Mouse (Mus musculus): ENCODE results near the gene Susd6.

The Susd6 gene

GRCm38 (mm10) chr12:80837614-80838013, 47.3 kb downstream of the Susd6 start:
- DNase-seq (ENCODE audit: low read depth, low spot score) = no peak

GRCm38 (mm10) chr12:80838271-80838670, 48.0 kb downstream of the Susd6 start:
- no peak for DNase-seq (ENCODE audit: low read depth, low spot score)

DNA sequence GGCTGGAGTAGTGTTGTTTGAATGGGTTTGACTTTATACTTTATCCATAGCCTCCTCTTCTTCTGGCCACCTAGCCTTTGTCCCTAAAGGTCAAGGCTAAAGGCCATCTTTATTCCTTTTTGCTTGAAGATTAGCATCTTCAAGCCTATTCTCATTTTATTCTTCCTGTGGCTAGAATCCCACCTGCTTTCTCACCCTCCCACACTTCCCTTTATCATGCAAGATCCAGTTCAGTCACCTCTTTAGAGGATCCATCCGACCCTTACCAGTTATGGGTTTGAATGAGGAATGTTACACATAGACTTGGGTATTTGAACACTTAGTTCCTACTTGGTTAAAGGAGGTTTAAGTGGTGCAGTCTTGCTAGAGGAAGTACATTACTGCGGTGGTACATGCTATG, 48.5 kb downstream of the Susd6 start:
- no peak for DNase-seq (ENCODE audit: low read depth, low spot score)

- DNase-seq (ENCODE audit: low read depth, low spot score) = no peak
Observed at GRCm38 (mm10) chr12:80839631-80840030, 49.3 kb downstream of the Susd6 start.

DNA sequence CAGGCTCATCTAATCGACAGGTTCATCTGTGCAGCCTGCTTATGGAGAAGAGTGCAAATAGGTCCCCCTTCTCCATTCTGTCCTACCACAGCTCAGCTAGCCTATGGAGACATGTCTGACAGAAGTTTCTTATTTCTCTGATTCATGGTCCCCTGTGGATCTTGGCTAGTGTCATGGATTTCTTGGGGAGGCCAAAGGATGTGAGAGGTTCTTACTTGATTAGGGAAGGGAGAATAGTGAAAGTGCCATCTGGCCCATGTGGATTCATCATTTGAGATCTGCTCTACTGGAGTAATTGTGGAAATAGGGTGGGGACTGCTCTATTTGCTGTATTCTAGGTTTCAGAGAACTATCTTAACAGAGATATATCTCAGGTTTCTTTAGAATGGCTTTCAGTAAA, 51.3 kb downstream of the Susd6 start:
- no peak for DNase-seq (ENCODE audit: low read depth, low spot score)

- no peak for DNase-seq (ENCODE audit: low read depth, low spot score)
Observed at GRCm38 (mm10) chr12:80842609-80843008, 52.3 kb downstream of the Susd6 start.

- no peak for DNase-seq (ENCODE audit: low read depth, low spot score)
Observed at GRCm38 (mm10) chr12:80843236-80843635, 52.9 kb downstream of the Susd6 start.

- no peak for DNase-seq (ENCODE audit: low read depth, low spot score)
Observed at GRCm38 (mm10) chr12:80843651-80844444, 53.5 kb downstream of the Susd6 start.

GRCm38 (mm10) chr12:80845901-80846300, 55.6 kb downstream of the Susd6 start:
- no peak for DNase-seq (ENCODE audit: low read depth, low spot score)

DNA sequence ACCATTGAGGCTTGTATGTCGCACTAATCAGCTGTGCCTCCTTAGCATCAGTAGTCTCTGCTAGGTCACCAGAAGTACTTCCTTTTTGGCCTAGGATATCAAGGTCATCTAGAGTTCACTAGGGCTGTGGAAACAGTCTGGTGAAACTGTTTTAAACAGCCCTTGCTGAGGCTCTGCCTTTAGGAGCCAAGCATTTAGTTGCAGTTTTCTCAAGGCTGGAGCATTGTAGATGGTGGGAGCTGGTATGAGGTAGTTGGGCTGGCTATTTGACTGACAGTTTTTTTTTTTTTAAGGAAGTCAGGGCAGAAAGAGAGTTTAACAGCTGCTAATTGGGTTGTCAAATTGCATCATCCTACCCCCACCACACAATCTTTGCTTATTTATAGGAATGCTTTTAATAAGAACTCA, 56.6 kb downstream of the Susd6 start:
- DNase-seq (ENCODE audit: low read depth, low spot score) = no peak

DNA sequence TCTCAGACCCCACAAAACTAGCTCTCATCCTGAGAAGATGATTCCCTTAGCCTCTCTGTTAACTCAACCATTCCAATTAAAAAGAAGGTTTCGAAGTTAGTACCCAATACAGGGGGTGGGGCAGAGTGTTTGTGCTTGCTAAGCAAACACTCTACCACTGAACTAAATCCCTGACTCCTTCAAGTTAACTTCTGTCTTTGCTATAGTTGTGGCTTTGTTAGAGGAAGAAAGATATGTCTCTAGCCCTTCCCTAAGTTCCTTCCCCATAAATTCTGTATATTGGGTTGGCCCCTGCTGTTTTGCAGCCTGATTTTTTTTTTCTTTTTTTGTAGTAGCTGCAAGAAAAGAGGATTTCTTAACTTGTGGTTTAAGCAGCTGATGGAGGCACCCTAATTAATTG, 61.7 kb downstream of the Susd6 start:
- no peak for DNase-seq (ENCODE audit: low read depth, low spot score)

GRCm38 (mm10) chr12:80853737-80854136, 63.4 kb downstream of the Susd6 start:
- no peak for DNase-seq (ENCODE audit: low read depth, low spot score)

- DNase-seq (ENCODE audit: low read depth, low spot score) = no peak
Observed at GRCm38 (mm10) chr12:80854671-80855070, 64.4 kb downstream of the Susd6 start.

DNA sequence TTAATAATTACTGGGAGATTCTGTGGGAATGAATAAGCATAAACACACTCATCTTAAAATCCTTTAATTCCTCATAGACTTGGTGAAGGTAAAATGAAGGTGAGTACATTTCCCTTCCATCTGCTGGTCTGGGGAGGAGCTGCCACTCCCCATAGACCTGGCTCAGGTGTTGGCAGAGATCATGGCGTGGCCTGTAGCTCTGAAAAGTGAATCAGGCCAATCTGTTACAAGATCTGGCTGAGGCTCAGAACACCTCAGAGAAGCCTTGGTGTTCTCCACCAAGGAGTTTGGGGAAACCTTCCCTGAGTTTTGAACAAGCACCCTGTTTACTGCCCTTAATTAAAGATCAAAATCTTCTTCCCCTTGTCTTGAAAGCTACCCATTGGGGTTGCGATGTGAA, 64.8 kb downstream of the Susd6 start:
- DNase-seq (ENCODE audit: low read depth, low spot score) = no peak

GRCm38 (mm10) chr12:80855581-80855980, 65.3 kb downstream of the Susd6 start:
- DNase-seq (ENCODE audit: low read depth, low spot score) = no peak

DNA sequence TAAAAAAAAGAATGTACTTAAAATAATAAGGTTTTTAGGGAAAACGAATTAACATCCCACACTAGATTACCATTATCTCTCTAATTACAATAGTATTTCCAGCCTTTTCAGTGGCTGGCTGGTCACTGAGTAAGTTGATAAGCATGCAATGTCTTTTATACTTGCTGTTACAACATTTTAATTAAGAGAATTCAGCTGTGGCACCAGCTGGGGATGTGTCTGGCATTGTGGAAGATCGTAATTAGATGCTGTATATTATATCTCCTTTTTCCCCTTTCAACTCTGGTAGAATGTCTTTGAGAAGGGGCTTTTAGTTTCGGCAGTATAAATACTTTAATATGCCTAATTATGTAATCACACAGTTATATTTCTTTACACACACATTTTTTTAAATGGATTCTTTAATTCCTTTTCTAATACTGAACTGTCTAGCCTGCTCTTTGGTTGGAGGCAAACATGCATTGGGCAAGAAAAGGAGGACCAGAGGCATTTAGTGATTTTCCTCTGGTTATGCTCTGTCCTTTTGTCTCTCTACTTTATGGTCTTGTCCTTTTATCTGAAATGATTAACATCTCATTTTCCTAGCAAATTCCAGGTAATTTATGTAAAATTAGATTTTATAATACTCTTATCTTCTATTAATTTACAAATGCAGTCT, 67.5 kb downstream of the Susd6 start:
- DNase-seq (ENCODE audit: low read depth, low spot score) = no peak

GRCm38 (mm10) chr12:80858307-80858706, 68.0 kb downstream of the Susd6 start:
- DNase-seq (ENCODE audit: low read depth, low spot score) = no peak

DNA sequence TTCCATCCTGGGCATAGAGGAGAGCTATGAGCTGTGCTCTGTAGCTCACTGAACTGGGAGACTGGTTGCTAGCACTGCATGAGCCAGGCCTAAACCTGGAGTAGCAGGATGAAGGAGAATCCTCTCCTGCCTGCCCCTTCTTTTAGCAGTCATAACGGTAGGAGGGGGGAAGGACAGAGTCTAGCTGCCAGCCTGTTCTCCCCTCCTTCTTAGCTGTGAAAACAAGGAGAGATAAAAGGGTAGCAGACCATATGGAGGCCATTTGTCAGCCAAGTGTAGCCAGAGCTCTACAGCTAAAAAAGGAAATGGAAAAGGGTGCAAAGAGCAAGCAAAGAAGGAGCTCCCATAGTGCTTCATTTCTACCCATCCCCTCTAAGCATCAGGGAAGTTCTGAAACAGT, 71.6 kb downstream of the Susd6 start:
- DNase-seq (ENCODE audit: low read depth, low spot score) = no peak

DNA sequence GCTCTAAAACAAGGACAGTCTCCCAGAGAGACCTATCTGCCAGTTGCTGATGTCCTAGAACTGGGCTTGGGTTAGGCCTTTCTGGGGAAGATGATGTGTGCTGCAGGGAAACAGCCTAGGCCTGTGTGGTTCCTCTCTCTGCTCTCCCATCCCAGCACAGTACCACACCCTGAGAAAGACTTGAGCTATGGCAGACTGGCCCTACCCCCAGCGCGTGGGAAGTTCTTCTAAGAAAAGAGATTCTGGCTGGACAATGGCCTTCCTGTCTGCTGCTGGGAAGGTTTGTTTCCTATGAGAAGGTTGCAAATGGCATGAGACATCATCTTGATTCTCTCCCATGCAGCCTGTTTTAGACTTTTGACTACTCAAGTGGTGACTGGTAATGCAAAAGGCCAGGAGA, 73.1 kb downstream of the Susd6 start:
- DNase-seq (ENCODE audit: low read depth, low spot score) = no peak

- no peak for DNase-seq (ENCODE audit: low read depth, low spot score)
Observed at GRCm38 (mm10) chr12:80865175-80865574, 74.9 kb downstream of the Susd6 start.

DNA sequence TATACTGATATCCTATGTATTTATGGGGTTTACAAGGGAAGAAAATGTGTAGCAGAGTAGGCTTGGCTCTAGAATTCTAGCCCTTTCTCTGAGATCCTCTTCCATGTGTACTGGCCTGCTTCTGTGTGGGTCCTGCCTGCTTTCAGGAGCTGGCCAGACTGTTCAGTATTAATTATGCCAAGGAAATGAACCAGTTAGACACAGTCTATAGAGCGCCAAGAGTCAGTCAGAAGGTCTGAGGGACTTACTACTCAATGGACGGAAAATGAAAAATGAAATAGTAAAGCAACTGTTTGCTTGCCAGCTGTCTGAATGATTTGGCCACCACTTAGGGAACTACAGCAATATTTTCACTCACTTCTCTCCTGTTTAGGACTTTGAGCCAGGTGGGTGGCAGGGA, 75.7 kb downstream of the Susd6 start:
- no peak for DNase-seq (ENCODE audit: low read depth, low spot score)

DNA sequence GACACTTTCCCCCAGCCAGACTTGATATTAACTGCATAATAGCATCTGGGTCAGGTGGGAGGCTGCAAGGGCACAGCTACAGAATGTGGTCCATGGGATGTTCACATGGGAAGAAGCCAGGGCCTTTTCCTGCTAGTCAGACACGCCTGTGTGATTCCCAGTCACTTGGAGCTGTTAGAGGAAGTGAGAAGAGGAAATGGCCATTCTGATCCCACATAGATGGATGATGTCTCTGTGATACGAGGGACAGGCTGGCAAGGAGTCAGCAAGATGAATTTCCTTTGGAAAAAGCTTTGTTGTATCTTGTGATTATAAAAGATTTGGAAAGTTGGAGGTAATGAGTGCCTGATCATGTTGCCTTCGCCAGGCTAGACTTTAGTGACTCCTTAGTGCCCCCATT, 76.8 kb downstream of the Susd6 start:
- no peak for DNase-seq (ENCODE audit: low read depth, low spot score)

DNA sequence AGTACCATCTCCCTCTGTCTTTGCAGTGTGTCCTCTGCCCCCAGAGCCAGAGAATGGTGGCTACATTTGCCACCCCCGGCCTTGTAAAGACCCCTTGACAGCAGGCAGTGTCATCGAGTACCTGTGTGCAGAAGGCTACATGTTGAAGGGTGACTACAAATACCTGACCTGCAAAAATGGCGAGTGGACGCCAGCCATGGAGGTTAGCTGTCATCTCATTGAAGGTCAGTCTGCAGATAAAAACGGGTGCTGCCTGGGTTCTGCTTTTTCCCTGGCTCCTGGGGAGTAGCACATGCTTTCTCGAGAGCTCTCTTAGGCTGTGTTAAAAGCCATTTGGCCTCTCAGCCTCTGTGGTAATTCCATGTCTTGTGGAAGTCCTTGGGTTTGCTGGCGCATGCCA, 78.1 kb downstream of the Susd6 start:
- no peak for DNase-seq (ENCODE audit: low read depth, low spot score)
